In genomic region chr12:105008752-105009178, GRCm38 (mm10) we compare ENCODE assay signal across 8 mouse cellular contexts. TPM values are rescaled to one million over a fixed set of nuclear protein-coding genes. Genes with fewer than 3 reads are reported as not detected.
DNase-seq lines count a peak whose midpoint lies in the region; ATAC-seq and TF ChIP-seq lines count a peak whose summit lies in the region.

No protein-coding gene starts in this region.

- no peaks in the 10 kb centered on the region for H3K36me3 ChIP-seq in embryonic facial prominence, embryonic 15.5 days
- no peaks in the 10 kb centered on the region for H3K36me3 ChIP-seq in limb, embryonic 11.5 days (ENCODE audit: control insufficient read depth, insufficient read depth, low read length)
- no peaks in the 10 kb centered on the region for H3K36me3 ChIP-seq in midbrain, embryonic 11.5 days (ENCODE audit: control insufficient read depth, insufficient read depth, low read length)

- 1% methylated on average over 13 of the region's 13 CpGs for WGBS in embryonic facial prominence, embryonic 15.5 days
- WGBS in limb, embryonic 11.5 days = under 1% methylated on average over 13 of the region's 13 CpGs
- 1% methylated on average over 13 of the region's 13 CpGs for WGBS in midbrain, embryonic 11.5 days

- no peak overlapping the region for H3K27ac ChIP-seq in left cerebral cortex, adult 2 months
- H3K27ac ChIP-seq in embryonic facial prominence, embryonic 15.5 days (replicated peaks) = peak overlapping the region; percentile 76
- no peak overlapping the region for H3K27ac ChIP-seq in limb, embryonic 11.5 days (replicated peaks; ENCODE audit: low read depth, low read length)
- H3K27ac ChIP-seq in midbrain, embryonic 11.5 days (ENCODE audit: low read depth, low read length) = no peak overlapping the region

- no peaks in the 10 kb centered on the region; the same call in 1 of the 2 replicates for H3K27me3 ChIP-seq in embryonic facial prominence, embryonic 15.5 days
- peaks cover 20% of the 10 kb centered on the region for H3K27me3 ChIP-seq in limb, embryonic 11.5 days (ENCODE audit: control insufficient read depth, insufficient read depth, low read length)
- peaks cover 38% of the 10 kb centered on the region for H3K27me3 ChIP-seq in midbrain, embryonic 11.5 days (ENCODE audit: control insufficient read depth, insufficient read depth, low read length)

- peak overlapping the region; percentile 71 for H3K4me2 ChIP-seq in embryonic facial prominence, embryonic 15.5 days (replicated peaks)
- H3K4me2 ChIP-seq in limb, embryonic 11.5 days (ENCODE audit: low read depth, severe bottlenecking) = peak overlapping the region; percentile 100
- peak overlapping the region; percentile 23; the same call in 1 of the 2 replicates for H3K4me2 ChIP-seq in midbrain, embryonic 11.5 days

- DNase-seq in left cerebral cortex, adult 2 months (ENCODE audit: extremely low spot score in 1 of 2, low spot score in 2 of 2) = no peak
- no peak for DNase-seq in left cerebral cortex, adult 11 months (ENCODE audit: low spot score)
- peak; percentile 31 to 49 for DNase-seq in heart, postnatal 36 days
- peak; percentile 55 for DNase-seq in limb, embryonic 11.5 days (ENCODE audit: low spot score)
- DNase-seq in midbrain, embryonic 11.5 days (ENCODE audit: low spot score, missing footprints) = peak; percentile 89
- peak; percentile 81 to 91 for DNase-seq in thymus, adult 18-20 months
- no peak for DNase-seq in cerebellum, postnatal 10 days

- intact Hi-C loops in left cerebral cortex, adult 2 months (cut with DNase I) = no loop called here
- intact Hi-C loops in heart, postnatal 36 days (cut with DNase I) = no loop called here

- H3K9me3 ChIP-seq in embryonic facial prominence, embryonic 15.5 days (replicated peaks) = no peaks in the 10 kb centered on the region
- H3K9me3 ChIP-seq in limb, embryonic 11.5 days (ENCODE audit: control insufficient read depth, low read length) = no peaks in the 10 kb centered on the region
- no peaks in the 10 kb centered on the region for H3K9me3 ChIP-seq in midbrain, embryonic 11.5 days (ENCODE audit: control insufficient read depth, low read length)

- no peak for TF ChIP-seq CTCF in left cerebral cortex, adult 2 months (IDR thresholded peaks at IDR 0.05)

- H3K4me1 ChIP-seq in embryonic facial prominence, embryonic 15.5 days = peaks cover 56% of the 10 kb centered on the region
- peaks cover 17% of the 10 kb centered on the region for H3K4me1 ChIP-seq in limb, embryonic 11.5 days (ENCODE audit: control insufficient read depth, insufficient read depth, low read length)
- peaks cover 6% of the 10 kb centered on the region for H3K4me1 ChIP-seq in midbrain, embryonic 11.5 days (ENCODE audit: control insufficient read depth, insufficient read depth, low read length)

- H3K4me3 ChIP-seq in left cerebral cortex, adult 2 months = peak overlapping the region; percentile 70
- peak overlapping the region; percentile 64 for H3K4me3 ChIP-seq in embryonic facial prominence, embryonic 15.5 days (replicated peaks)
- peak overlapping the region; percentile 12; the same call in 1 of the 2 replicates for H3K4me3 ChIP-seq in limb, embryonic 11.5 days (ENCODE audit: low read depth, low read length)
- H3K4me3 ChIP-seq in midbrain, embryonic 11.5 days (ENCODE audit: low read depth, low read length) = no peak overlapping the region

- no peak overlapping the region for H3K9ac ChIP-seq in embryonic facial prominence, embryonic 15.5 days
- no peak overlapping the region for H3K9ac ChIP-seq in limb, embryonic 11.5 days (ENCODE audit: low read length)
- H3K9ac ChIP-seq in midbrain, embryonic 11.5 days (ENCODE audit: low read length) = no peak overlapping the region

- ATAC-seq in embryonic facial prominence, embryonic 15.5 days (ENCODE audit: insufficient number of reproducible peaks, low FRiP score, low TSS enrichment, low read depth) = peak; percentile 59
- ATAC-seq in limb, embryonic 11.5 days (ENCODE audit: insufficient number of reproducible peaks, low FRiP score, low TSS enrichment, low read depth) = peak; percentile 23; the same call in 1 of the 2 replicates
- ATAC-seq in midbrain, embryonic 11.5 days (ENCODE audit: low FRiP score) = 0 out of 2 replicates have a peak, but pooled peaks have one; percentile 8

RNA-seq across cellular contexts. Expression of gene Syne3, which starts 0.8 kb away (rescaled TPM):
- 1 to 10 TPM; 1.7 to 1.9 TPM for total RNA-seq in left cerebral cortex, adult 2 months (2021)
- 3.6 and 4.4 TPM in 2 replicates for polyA plus RNA-seq in embryonic facial prominence, embryonic 15.5 days (2015; fragmentation: Nextera tagmentation; extraction: Ambion mirVana)
- 1 to 10 TPM; 7.2 to 7.8 TPM for total RNA-seq in heart, postnatal 36 days (2021)
- polyA plus RNA-seq in limb, embryonic 11.5 days (2014; fragmentation: Nextera tagmentation; extraction: Ambion mirVana) = 0.20 and 0.31 TPM in 2 replicates
- 0.10 TPM in 1 of 2 replicates, not detected in the other for polyA plus RNA-seq in midbrain, embryonic 11.5 days (2014; fragmentation: Nextera tagmentation; extraction: Ambion mirVana)

RNA-seq across cellular contexts. Expression of gene Glrx5, which starts 23.7 kb away (rescaled TPM):
- 10 to 100 TPM; 46.0 to 50.2 TPM for total RNA-seq in left cerebral cortex, adult 2 months (2021)
- 152 and 159 TPM in 2 replicates for polyA plus RNA-seq in embryonic facial prominence, embryonic 15.5 days (2015; fragmentation: Nextera tagmentation; extraction: Ambion mirVana)
- 10 to 100 TPM; 93.2 to 97.0 TPM for total RNA-seq in heart, postnatal 36 days (2021)
- polyA plus RNA-seq in limb, embryonic 11.5 days (2014; fragmentation: Nextera tagmentation; extraction: Ambion mirVana) = 189 and 202 TPM in 2 replicates
- polyA plus RNA-seq in midbrain, embryonic 11.5 days (2014; fragmentation: Nextera tagmentation; extraction: Ambion mirVana) = 186 and 197 TPM in 2 replicates

Comparison
In these comparisons a context has a peak if more than half of its experiments do, and no peak if none do; other contexts are left out.
1. DNase-seq: peak in heart, postnatal 36 days (2 of 2), limb, embryonic 11.5 days (single experiment), midbrain, embryonic 11.5 days (single experiment) and thymus, adult 18-20 months (2 of 2); none in left cerebral cortex, adult 2 months (0 of 2), left cerebral cortex, adult 11 months (single experiment) and cerebellum, postnatal 10 days (0 of 2).
2. ATAC-seq: peak in every context shown above with its lines; median percentile 59 in embryonic facial prominence, embryonic 15.5 days; 23 in limb, embryonic 11.5 days; 8 in midbrain, embryonic 11.5 days.
3. H3K4me2 ChIP-seq: peak in every context shown above with its lines; median percentile 100 in limb, embryonic 11.5 days; 71 in embryonic facial prominence, embryonic 15.5 days; 23 in midbrain, embryonic 11.5 days.